Mouse (Mus musculus) lung, adult 18-20 months (tissue): ENCODE results near the gene Tmem132c.

ENCODE experiments used
- DNase-seq, 2 experiments: peaks; one replicate each; pipeline ENCODE4 v3.0.0; 2022; ENCODE audit warnings: mixed read lengths in 2 of 2

Tmem132c gene

GRCm38 (mm10) chr5:127289659-127290058, 48.1 kb downstream of the Tmem132c start:
- no peak for DNase-seq

GRCm38 (mm10) chr5:127290461-127291250, 49.0 kb downstream of the Tmem132c start:
- DNase-seq, result no peak

GRCm38 (mm10) chr5:127291581-127291980, 50.0 kb downstream of the Tmem132c start:
- no peak for DNase-seq

GRCm38 (mm10) chr5:127293698-127294097, 52.1 kb downstream of the Tmem132c start:
- DNase-seq, result no peak

GRCm38 (mm10) chr5:127297461-127297860, 55.9 kb downstream of the Tmem132c start:
- DNase-seq, result no peak

GRCm38 (mm10) chr5:127298060-127298459, 56.5 kb downstream of the Tmem132c start:
- no peak for DNase-seq

GRCm38 (mm10) chr5:127299010-127299409, 57.4 kb downstream of the Tmem132c start:
- DNase-seq, result no peak

GRCm38 (mm10) chr5:127300597-127301254, 59.1 kb downstream of the Tmem132c start:
- peak in 1 of 2 experiments; percentile 27 for DNase-seq

GRCm38 (mm10) chr5:127305312-127305711, 63.7 kb downstream of the Tmem132c start:
- DNase-seq, result no peak

GRCm38 (mm10) chr5:127305719-127306118, 64.1 kb downstream of the Tmem132c start:
- no peak for DNase-seq

GRCm38 (mm10) chr5:127306726-127307125, 65.1 kb downstream of the Tmem132c start:
- DNase-seq, result no peak

GRCm38 (mm10) chr5:127310318-127311004, 68.9 kb downstream of the Tmem132c start:
- peak; percentile 19 to 31 for DNase-seq

- DNase-seq, result no peak
Measured at GRCm38 (mm10) chr5:127311005-127311331, 69.4 kb downstream of the Tmem132c start.

GRCm38 (mm10) chr5:127313634-127314033, 72.0 kb downstream of the Tmem132c start:
- DNase-seq, result no peak

- DNase-seq, result no peak
Measured at GRCm38 (mm10) chr5:127319096-127319779, 77.6 kb downstream of the Tmem132c start.

- no peak for DNase-seq
Measured at GRCm38 (mm10) chr5:127324645-127325044, 83.0 kb downstream of the Tmem132c start.

GRCm38 (mm10) chr5:127336048-127336907, 94.7 kb downstream of the Tmem132c start:
- DNase-seq, result peak; percentile 33 to 46

GRCm38 (mm10) chr5:127336908-127337265, 95.3 kb downstream of the Tmem132c start:
- DNase-seq, result no peak

- DNase-seq, result no peak
Measured at GRCm38 (mm10) chr5:127339016-127339435, 97.4 kb downstream of the Tmem132c start.

- DNase-seq, result no peak
Measured at GRCm38 (mm10) chr5:127341158-127341557, 99.5 kb downstream of the Tmem132c start.

GRCm38 (mm10) chr5:127344721-127345120, 103.1 kb downstream of the Tmem132c start:
- no peak for DNase-seq

GRCm38 (mm10) chr5:127346364-127346763, 104.8 kb downstream of the Tmem132c start:
- no peak for DNase-seq
